Mouse (Mus musculus): ENCODE data around the gene Nt5c3. TPM values are rescaled to one million over a fixed set of nuclear protein-coding genes. Genes with fewer than 3 reads are reported as not detected.

Nt5c3 gene
- polyA plus RNA-seq, 1 experiment from 2014 or later, result 55.6 TPM

Other genes starting within 250 kb of the Nt5c3 start
- 77.9 and 106 TPM in 2 replicates for gene Lsm5, start 219.2 kb downstream of the Nt5c3 start, polyA plus RNA-seq (2015; fragmentation: Nextera tagmentation; extraction: Ambion mirVana)
- gene Avl9, start 209.0 kb downstream of the Nt5c3 start, polyA plus RNA-seq (2015; fragmentation: Nextera tagmentation; extraction: Ambion mirVana), result 7.9 and 8.2 TPM in 2 replicates
- 23.2 and 25.5 TPM in 2 replicates for gene Kbtbd2, start 126.1 kb downstream of the Nt5c3 start, polyA plus RNA-seq (2015; fragmentation: Nextera tagmentation; extraction: Ambion mirVana)
- gene Fkbp9, start 91.9 kb downstream of the Nt5c3 start, polyA plus RNA-seq (2015; fragmentation: Nextera tagmentation; extraction: Ambion mirVana), result 234 and 259 TPM in 2 replicates
- 0.22 and 0.28 TPM in 2 replicates for gene Vmn1r4, start 83 bp upstream of the Nt5c3 start, polyA plus RNA-seq (2015; fragmentation: Nextera tagmentation; extraction: Ambion mirVana)
- gene Vmn1r5, start 46.3 kb upstream of the Nt5c3 start, polyA plus RNA-seq (2015; fragmentation: Nextera tagmentation; extraction: Ambion mirVana), result not detected in 2 replicates
- gene Vmn1r6, start 73.3 kb upstream of the Nt5c3 start, polyA plus RNA-seq (2015; fragmentation: Nextera tagmentation; extraction: Ambion mirVana), result not detected in 2 replicates
- not detected in 2 replicates for gene Vmn1r7, start 101.4 kb upstream of the Nt5c3 start, polyA plus RNA-seq (2015; fragmentation: Nextera tagmentation; extraction: Ambion mirVana)
- gene Vmn1r8, start 108.4 kb upstream of the Nt5c3 start, polyA plus RNA-seq (2015; fragmentation: Nextera tagmentation; extraction: Ambion mirVana), result not detected in 2 replicates
- gene Vmn1r9, start 142.9 kb upstream of the Nt5c3 start, polyA plus RNA-seq (2015; fragmentation: Nextera tagmentation; extraction: Ambion mirVana), result not detected in 2 replicates
- gene Vmn1r10, start 185.5 kb upstream of the Nt5c3 start, polyA plus RNA-seq (2015; fragmentation: Nextera tagmentation; extraction: Ambion mirVana), result not detected in 2 replicates
- not detected in 2 replicates for gene Vmn1r11, start 209.5 kb upstream of the Nt5c3 start, polyA plus RNA-seq (2015; fragmentation: Nextera tagmentation; extraction: Ambion mirVana)
- gene Vmn1r12, start 233.0 kb upstream of the Nt5c3 start, polyA plus RNA-seq (2015; fragmentation: Nextera tagmentation; extraction: Ambion mirVana), result not detected in 2 replicates